Mouse (Mus musculus) adrenal gland, adult 2 months (tissue): ENCODE measurements at regions not wholly inside any gene's neighbourhood (a gene's known extent, or its start where the extent isn't known, plus 50 kb on each side); places are given as distances from the start of the nearest gene placed in this dataset.

Experiments
- DNase-seq: peaks from one replicate; pipeline ENCODE4 v3.0.0; 2021

DNA sequence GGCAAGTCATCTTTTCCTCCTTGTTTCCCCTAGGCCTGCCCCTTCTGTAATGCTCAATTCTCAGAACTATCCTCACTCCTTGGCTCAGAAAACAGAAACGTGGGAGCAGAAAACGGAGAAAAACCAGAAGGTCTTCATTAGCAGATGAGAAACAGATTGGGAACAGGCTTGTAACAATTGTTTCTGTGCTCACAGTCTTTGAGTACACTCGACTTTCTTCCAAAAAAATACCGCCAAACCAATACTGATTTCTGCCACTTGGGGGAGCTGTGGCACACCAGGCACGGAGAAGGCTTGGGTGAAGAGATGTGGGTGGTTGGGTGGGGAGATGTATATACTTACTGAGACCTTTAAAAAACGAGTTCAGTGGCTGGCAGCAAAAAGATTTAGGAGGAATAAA, 80.8 kb upstream of the 4930583I09Rik start:
- no peak for DNase-seq

- DNase-seq: no peak
These were observed 79.8 kb upstream of the 4930583I09Rik start for GRCm38 (mm10) chr17:64915708-64916107.

DNA sequence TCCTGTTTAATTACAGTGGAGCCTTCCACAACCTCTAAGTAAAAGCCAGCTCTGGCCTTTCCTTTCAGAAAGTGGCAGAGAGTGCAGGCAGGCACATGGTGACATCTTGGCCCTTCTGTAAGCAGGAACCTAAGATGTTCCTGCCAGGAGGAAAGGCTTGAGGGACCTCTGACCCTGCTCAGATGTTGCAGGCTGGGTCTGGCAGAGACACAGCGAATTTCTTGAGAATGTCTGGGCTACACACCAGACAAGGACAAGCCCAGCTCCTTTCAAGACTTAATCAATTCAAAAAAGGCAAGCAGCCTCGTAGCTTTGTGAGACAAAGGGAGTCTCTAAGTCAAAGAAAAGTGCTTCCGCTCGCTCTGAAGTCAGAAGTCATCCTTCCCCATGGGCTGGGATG, 79.2 kb upstream of the 4930583I09Rik start:
- DNase-seq: peak; percentile 14

DNA sequence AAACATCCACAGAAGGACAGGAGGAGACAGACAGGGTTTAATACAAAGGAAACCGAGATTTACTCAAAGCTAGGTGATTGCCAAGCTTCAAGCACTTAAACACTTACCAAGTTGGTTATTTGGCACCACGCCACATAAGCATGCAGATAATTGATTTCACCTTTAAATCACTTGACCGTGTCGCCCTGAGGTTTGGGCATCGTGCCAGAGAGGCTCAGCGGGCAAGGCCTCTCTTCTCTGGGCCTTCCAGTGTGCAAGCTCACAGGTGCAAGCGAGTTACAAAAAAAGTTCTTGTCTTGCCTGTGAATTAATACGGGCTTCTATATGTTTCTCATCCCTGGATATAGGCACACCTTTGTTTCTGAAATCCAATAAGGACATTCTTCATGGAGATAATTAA, 78.4 kb upstream of the 4930583I09Rik start:
- DNase-seq: no peak

- no peak for DNase-seq
These were observed 72.8 kb upstream of the 4930583I09Rik start for GRCm38 (mm10) chr17:64908671-64909070.

GRCm38 (mm10) chr17:64901721-64902623, 66.1 kb upstream of the 4930583I09Rik start:
- no peak for DNase-seq

DNA sequence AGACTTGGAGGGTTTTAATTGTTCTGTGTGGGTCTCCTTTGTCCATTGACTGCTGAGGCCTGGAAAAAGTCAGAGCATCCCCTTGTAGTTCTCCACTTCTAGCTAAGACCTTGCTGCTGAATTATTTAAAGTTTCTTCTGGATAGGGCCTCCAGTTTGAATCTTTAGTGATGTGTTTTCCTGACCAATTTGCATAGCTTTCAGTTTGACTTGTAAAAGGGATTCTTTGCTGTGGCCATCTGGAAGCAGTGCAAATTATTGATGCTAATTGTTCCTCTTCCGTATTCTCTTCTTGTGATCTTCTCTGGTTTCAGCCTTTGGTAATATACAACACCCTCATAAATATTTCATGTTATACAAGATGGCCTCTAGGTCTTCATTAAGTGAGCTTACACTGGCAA, 61.6 kb upstream of the 4930583I09Rik start:
- no peak for DNase-seq

DNA sequence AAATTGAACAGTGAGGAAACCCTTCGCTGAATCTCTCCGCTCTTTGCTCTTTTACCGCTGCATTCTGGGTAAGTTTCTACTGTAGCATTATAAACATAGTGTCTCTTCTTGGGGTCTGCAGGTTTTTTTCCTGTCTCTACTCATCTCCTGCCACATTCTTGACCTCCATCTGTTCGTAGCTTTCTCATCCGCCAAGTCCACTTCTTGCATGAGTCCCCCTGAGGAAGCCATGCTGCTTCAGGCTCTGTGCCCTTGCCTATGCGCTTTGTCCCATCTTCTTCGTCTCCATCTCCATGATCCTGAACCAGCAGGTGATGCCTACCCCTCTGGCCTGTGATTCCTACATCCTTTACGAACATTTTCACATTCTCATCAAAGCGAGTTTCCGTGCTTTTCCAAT, 60.0 kb upstream of the 4930583I09Rik start:
- no peak for DNase-seq

GRCm38 (mm10) chr17:64895466-64895865, 59.6 kb upstream of the 4930583I09Rik start:
- DNase-seq: no peak

- no peak for DNase-seq
These were observed 57.5 kb upstream of the 4930583I09Rik start for GRCm38 (mm10) chr17:64893182-64893902.
